Mouse (Mus musculus): Measurements from ENCODE around the gene Gpr137c. TPM values are rescaled to one million over a fixed set of nuclear protein-coding genes. Genes with fewer than 3 reads are reported as not detected.

The Gpr137c gene
- 0.59 TPM for polyA plus RNA-seq (2014; fragmentation: Illumina TruSeq; extraction: RNeasy Lipid Tissue Mini Kit (QIAGEN cat#74804); ENCODE audit: insufficient read depth, low read depth, low replicate concordance)

GRCm38 (mm10) chr14:45219281-45220089, at the start of gene Gpr137c:
TSS of gene Gpr137c (plus strand) at chr14:45219717.

GRCm38 (mm10) chr14:45220090-45220956, 806 bp downstream of the Gpr137c start, which contains the start of gene Txndc16:
TSS of gene Txndc16 (minus strand) at chr14:45220328.

GRCm38 (mm10) chr14:45318426-45319236, 99.1 kb downstream of the Gpr137c start, which contains the start of gene Ero1l:
TSS of gene Ero1l (minus strand) at chr14:45318771.

DNA sequence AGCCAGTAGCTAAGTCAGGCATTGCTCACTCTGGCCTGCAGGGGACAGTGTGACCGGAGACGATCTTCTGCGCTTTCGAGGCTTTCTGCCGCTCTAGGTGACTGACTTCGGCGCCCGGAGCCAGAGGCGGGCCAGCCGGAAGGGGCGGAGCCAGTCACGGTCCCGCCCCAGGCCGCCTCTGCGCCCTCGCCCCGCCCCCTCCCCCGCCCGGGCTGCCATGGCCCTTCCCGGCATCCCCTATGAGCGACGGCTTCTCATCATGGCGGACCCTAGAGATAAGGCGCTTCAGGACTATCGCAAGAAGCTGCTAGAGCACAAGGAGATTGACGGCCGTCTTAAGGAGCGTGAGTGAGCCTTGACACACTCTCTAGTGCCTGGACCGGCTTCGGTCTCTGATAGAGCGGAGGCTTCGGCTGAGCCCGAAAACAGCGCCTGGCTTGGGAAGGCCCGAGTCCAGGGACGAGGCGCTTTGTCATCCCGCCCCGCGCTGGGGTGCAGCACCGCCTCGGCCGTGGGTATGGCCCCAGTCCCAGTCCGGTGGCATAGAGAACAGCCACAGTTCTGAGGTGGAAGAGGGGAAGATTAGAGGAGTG, 110.2 kb downstream of the Gpr137c start, which contains the start of gene Psmc6:
Gene Psmc6 (plus strand): TSS at position 200 of the 593 bp plus-strand sequence.

Other genes starting within 250 kb of the Gpr137c start
- 3.1 TPM for gene Ptger2, start 231.5 kb upstream of the Gpr137c start, polyA plus RNA-seq (2014; fragmentation: Illumina TruSeq; extraction: RNeasy Lipid Tissue Mini Kit (QIAGEN cat#74804); ENCODE audit: insufficient read depth, low read depth, low replicate concordance)
- 9.2 TPM for gene Txndc16, start 611 bp downstream of the Gpr137c start, polyA plus RNA-seq (2014; fragmentation: Illumina TruSeq; extraction: RNeasy Lipid Tissue Mini Kit (QIAGEN cat#74804); ENCODE audit: insufficient read depth, low read depth, low replicate concordance)
- gene Ero1l, start 99.1 kb downstream of the Gpr137c start, polyA plus RNA-seq (2014; fragmentation: Illumina TruSeq; extraction: RNeasy Lipid Tissue Mini Kit (QIAGEN cat#74804); ENCODE audit: insufficient read depth, low read depth, low replicate concordance), result 17.1 TPM
- gene Psmc6, start 110.1 kb downstream of the Gpr137c start, polyA plus RNA-seq (2014; fragmentation: Illumina TruSeq; extraction: RNeasy Lipid Tissue Mini Kit (QIAGEN cat#74804); ENCODE audit: insufficient read depth, low read depth, low replicate concordance), result 78.4 TPM
- 7.8 TPM for gene Styx, start 131.4 kb downstream of the Gpr137c start, polyA plus RNA-seq (2014; fragmentation: Illumina TruSeq; extraction: RNeasy Lipid Tissue Mini Kit (QIAGEN cat#74804); ENCODE audit: insufficient read depth, low read depth, low replicate concordance)
- gene Gnpnat1, start 185.2 kb downstream of the Gpr137c start, polyA plus RNA-seq (2014; fragmentation: Illumina TruSeq; extraction: RNeasy Lipid Tissue Mini Kit (QIAGEN cat#74804); ENCODE audit: insufficient read depth, low read depth, low replicate concordance), result 18.4 TPM

All from lung, adult 10 weeks (tissue).